Mouse (Mus musculus): Measurements from ENCODE around the gene Zfp61. TPM values are rescaled to one million over a fixed set of nuclear protein-coding genes. Genes with fewer than 3 reads are reported as not detected.

The Zfp61 gene
- polyA plus RNA-seq, 1 experiment from 2014 or later: 33.7 TPM

GRCm38 (mm10) chr7:24254633-24255474, 46.2 kb downstream of the Zfp61 start, which contains the start of gene Zfp108:
Zfp108 (plus strand) TSS chr7:24254794.
- peak within 1 kb of the TSS; percentile 66 for H3K9ac ChIP-seq (ENCODE audit: low read length)
- H3K4me2 ChIP-seq (ENCODE audit: low read length): peak within 1 kb of the TSS; percentile 59
- H3K9me3 ChIP-seq (replicated peaks; ENCODE audit: control insufficient read depth, low read length): no peaks in the 10 kb centered on the region
- ATAC-seq (peak; percentile 93), DNase-seq (ENCODE audit: low spot score) (peak; percentile 97)
- 19% methylated on average over 21 of the region's 21 CpGs for WGBS
- 0 out of 2 replicates have a peak, but pooled peaks cover 4% of the 10 kb centered on the region for H3K4me1 ChIP-seq (ENCODE audit: control insufficient read depth, insufficient read depth, low read length)
- no peaks in the 10 kb centered on the region for H3K27me3 ChIP-seq (replicated peaks; ENCODE audit: control insufficient read depth, insufficient read depth, low read length)
- H3K36me3 ChIP-seq (ENCODE audit: control insufficient read depth, insufficient read depth, low read length): no peaks in the 10 kb centered on the region
- H3K27ac ChIP-seq (ENCODE audit: low read depth, low read length): no peak within 1 kb of the TSS
- peak within 1 kb of the TSS; percentile 32 for H3K4me3 ChIP-seq (ENCODE audit: low read depth, low read length)

DNA sequence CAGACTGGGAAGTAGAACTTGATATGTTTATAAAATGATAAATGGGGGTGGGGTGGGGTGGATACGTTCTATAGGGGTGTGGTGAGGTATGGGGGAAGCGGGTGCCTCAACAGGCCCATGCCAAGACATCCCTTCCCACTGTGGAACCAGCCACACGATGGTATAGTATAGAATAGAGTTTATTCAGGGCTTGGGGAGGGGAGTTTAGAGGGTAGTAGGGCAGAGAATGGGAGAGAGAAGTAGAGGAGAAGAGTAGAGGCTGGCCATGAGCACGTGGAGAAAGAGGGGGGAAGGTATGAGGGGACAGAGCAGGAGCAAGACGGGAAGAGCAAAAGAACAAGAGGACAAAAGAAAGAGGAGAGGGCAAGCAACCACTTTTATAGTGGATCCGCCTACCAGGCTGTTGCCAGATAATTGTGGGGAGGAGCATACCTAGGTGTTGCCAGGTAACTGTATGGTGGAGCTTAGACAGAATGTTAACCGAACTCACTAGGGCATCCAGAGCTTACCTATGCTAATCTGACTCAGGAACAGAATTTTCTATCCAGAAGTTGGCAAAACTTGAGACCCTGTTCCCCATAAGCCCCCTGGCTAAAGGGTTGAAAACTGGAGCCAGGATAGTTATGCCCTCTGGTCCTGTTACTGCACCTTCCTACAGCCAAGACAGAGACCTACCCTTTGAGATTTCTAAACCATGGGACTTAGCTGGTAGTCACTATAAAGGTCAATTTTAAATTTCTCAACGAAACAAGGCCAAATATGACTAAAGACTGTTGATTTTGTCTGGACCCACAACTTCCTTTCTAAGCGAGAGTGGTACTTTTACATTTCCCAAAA, 47.0 kb downstream of the Zfp61 start:
- DNase-seq (ENCODE audit: low spot score) (no peak), ATAC-seq (peak; percentile 49)
- H3K9me3 ChIP-seq (replicated peaks; ENCODE audit: control insufficient read depth, low read length): no peaks in the 10 kb centered on the region
- H3K4me2 ChIP-seq (ENCODE audit: low read length): peak overlapping the region; percentile 59
- no peaks in the 10 kb centered on the region for H3K27me3 ChIP-seq (replicated peaks; ENCODE audit: control insufficient read depth, insufficient read depth, low read length)
- peak overlapping the region; percentile 32 for H3K4me3 ChIP-seq (ENCODE audit: low read depth, low read length)
- H3K27ac ChIP-seq (ENCODE audit: low read depth, low read length): no peak overlapping the region
- 0 out of 2 replicates have a peak, but pooled peaks cover 4% of the 10 kb centered on the region for H3K4me1 ChIP-seq (ENCODE audit: control insufficient read depth, insufficient read depth, low read length)
- 59% methylated on average over 9 of the region's 9 CpGs for WGBS
- no peak overlapping the region; the same call in 1 of the 2 replicates for H3K9ac ChIP-seq (ENCODE audit: low read length)
- no peaks in the 10 kb centered on the region for H3K36me3 ChIP-seq (ENCODE audit: control insufficient read depth, insufficient read depth, low read length)

Small RNA genes lying within 50 kb of the gene (microRNA-seq; reads per million reads assigned to microRNA genes)
- gene Gm27592: not detected

Other genes with a start within 250 kb of the Zfp61 start
- not detected in 2 replicates for gene Vmn1r183, start 248.0 kb downstream of the Zfp61 start, polyA plus RNA-seq (2014; fragmentation: Nextera tagmentation; extraction: Ambion mirVana)
- gene Zfp180, start 219.3 kb downstream of the Zfp61 start, polyA plus RNA-seq (2014; fragmentation: Nextera tagmentation; extraction: Ambion mirVana): 31.3 and 40.8 TPM in 2 replicates
- 6.5 TPM in 2 replicates for gene Zfp112, start 188.9 kb downstream of the Zfp61 start, polyA plus RNA-seq (2014; fragmentation: Nextera tagmentation; extraction: Ambion mirVana)
- 22.8 and 26.7 TPM in 2 replicates for gene Zfp235, start 167.1 kb downstream of the Zfp61 start, polyA plus RNA-seq (2014; fragmentation: Nextera tagmentation; extraction: Ambion mirVana)
- 4.0 and 6.1 TPM in 2 replicates for gene Zfp114, start 126.2 kb downstream of the Zfp61 start, polyA plus RNA-seq (2014; fragmentation: Nextera tagmentation; extraction: Ambion mirVana)
- gene Zfp111, start 89.8 kb downstream of the Zfp61 start, polyA plus RNA-seq (2014; fragmentation: Nextera tagmentation; extraction: Ambion mirVana): 7.7 and 8.1 TPM in 2 replicates
- gene Zfp109, start 63.7 kb downstream of the Zfp61 start, polyA plus RNA-seq (2014; fragmentation: Nextera tagmentation; extraction: Ambion mirVana): 2.6 and 3.3 TPM in 2 replicates
- gene Zfp108, start 46.4 kb downstream of the Zfp61 start, polyA plus RNA-seq (2014; fragmentation: Nextera tagmentation; extraction: Ambion mirVana): 4.1 and 6.0 TPM in 2 replicates
- 9.4 and 11.0 TPM in 2 replicates for gene Zfp93, start 30.8 kb downstream of the Zfp61 start, polyA plus RNA-seq (2014; fragmentation: Nextera tagmentation; extraction: Ambion mirVana)
- gene Zfp94, start 15.4 kb upstream of the Zfp61 start, polyA plus RNA-seq (2014; fragmentation: Nextera tagmentation; extraction: Ambion mirVana): 20.5 and 21.6 TPM in 2 replicates
- 0.20 TPM in 1 of 2 replicates, not detected in the other for gene Tescl, start 32.7 kb upstream of the Zfp61 start, polyA plus RNA-seq (2014; fragmentation: Nextera tagmentation; extraction: Ambion mirVana)
- gene Lypd5, start 48.0 kb upstream of the Zfp61 start, polyA plus RNA-seq (2014; fragmentation: Nextera tagmentation; extraction: Ambion mirVana): not detected in 2 replicates
- 0.09 and 0.53 TPM in 2 replicates for gene Kcnn4, start 69.0 kb upstream of the Zfp61 start, polyA plus RNA-seq (2014; fragmentation: Nextera tagmentation; extraction: Ambion mirVana)
- gene Smg9, start 98.4 kb upstream of the Zfp61 start, polyA plus RNA-seq (2014; fragmentation: Nextera tagmentation; extraction: Ambion mirVana): 23.4 and 26.1 TPM in 2 replicates
- gene Irgc1, start 151.1 kb upstream of the Zfp61 start, polyA plus RNA-seq (2014; fragmentation: Nextera tagmentation; extraction: Ambion mirVana): not detected in 2 replicates
- gene Plaur, start 161.3 kb upstream of the Zfp61 start, polyA plus RNA-seq (2014; fragmentation: Nextera tagmentation; extraction: Ambion mirVana): 1.4 and 2.0 TPM in 2 replicates
- 26.3 and 29.0 TPM in 2 replicates for gene Cadm4, start 180.8 kb upstream of the Zfp61 start, polyA plus RNA-seq (2014; fragmentation: Nextera tagmentation; extraction: Ambion mirVana)
- gene Zfp428, start 205.8 kb upstream of the Zfp61 start, polyA plus RNA-seq (2014; fragmentation: Nextera tagmentation; extraction: Ambion mirVana): 178 and 205 TPM in 2 replicates
- gene AC161166.1, start 211.2 kb upstream of the Zfp61 start, polyA plus RNA-seq (2014; fragmentation: Nextera tagmentation; extraction: Ambion mirVana): 0.20 and 0.45 TPM in 2 replicates
- 19.5 and 25.1 TPM in 2 replicates for gene Irgq, start 229.5 kb upstream of the Zfp61 start, polyA plus RNA-seq (2014; fragmentation: Nextera tagmentation; extraction: Ambion mirVana)
- 0.28 TPM in 1 of 2 replicates, not detected in the other for gene Pinlyp, start 244.9 kb upstream of the Zfp61 start, polyA plus RNA-seq (2014; fragmentation: Nextera tagmentation; extraction: Ambion mirVana)
- 65.1 and 66.6 TPM in 2 replicates for gene Xrcc1, start 245.1 kb upstream of the Zfp61 start, polyA plus RNA-seq (2014; fragmentation: Nextera tagmentation; extraction: Ambion mirVana)

Measured in forebrain, embryonic 14.5 days (tissue).